In genomic region chr11:18370861-18371260, GRCm38 (mm10) we compare ENCODE assay signal across 13 mouse cellular contexts.
DNase-seq lines count a peak whose midpoint lies in the region; ATAC-seq and TF ChIP-seq lines count a peak whose summit lies in the region.
"Had no signal": no experiment of that assay in that cellular context is flagged by ENCODE, and none has a peak within 500 bp of the region (broad histone marks: within the 10 kb centered on the region; RNA-seq: fewer than 3 reads in every experiment).

No protein-coding gene starts in this region.

- no peak for TF ChIP-seq POLR2A in kidney, adult 2 months (IDR thresholded peaks at IDR 0.05; ENCODE audit: low read depth, low read length)

- no peak overlapping the region for H3K27ac ChIP-seq in kidney, adult 2 months (ENCODE audit: insufficient read depth, low read depth, low read length)
- H3K27ac ChIP-seq in liver, embryonic 12.5 days = no peak overlapping the region
- H3K27ac ChIP-seq: forebrain, embryonic 13.5 days; stomach, embryonic 15.5 days had no signal

- no peaks in the 10 kb centered on the region for H3K9me3 ChIP-seq in liver, embryonic 12.5 days (replicated peaks)
- H3K9me3 ChIP-seq: forebrain, embryonic 13.5 days; stomach, embryonic 15.5 days had no signal

- H3K36me3 ChIP-seq in kidney, adult 2 months (ENCODE audit: control insufficient read depth, insufficient read depth, low read length) = no peaks in the 10 kb centered on the region
- H3K36me3 ChIP-seq in liver, embryonic 12.5 days = no peaks in the 10 kb centered on the region
- H3K36me3 ChIP-seq: stomach, embryonic 15.5 days had no signal

- H3K4me3 ChIP-seq in kidney, adult 2 months (ENCODE audit: insufficient read depth, low read depth, low read length) = no peak overlapping the region
- no peak overlapping the region for H3K4me3 ChIP-seq in liver, embryonic 12.5 days
- H3K4me3 ChIP-seq: forebrain, embryonic 13.5 days; stomach, embryonic 15.5 days had no signal

- no peak overlapping the region for H3K9ac ChIP-seq in liver, embryonic 12.5 days
- H3K9ac ChIP-seq: forebrain, embryonic 13.5 days; stomach, embryonic 15.5 days had no signal

- ATAC-seq in liver, embryonic 12.5 days = no peak
- ATAC-seq in megakaryocyte, adult 5-6 weeks (ENCODE audit: poor library complexity, severe bottlenecking) = no peak
- ATAC-seq: forebrain, embryonic 13.5 days; Patski had no signal

- H3K4me2 ChIP-seq in liver, embryonic 12.5 days = no peak overlapping the region
- H3K4me2 ChIP-seq: forebrain, embryonic 13.5 days; stomach, embryonic 15.5 days had no signal

- no peaks in the 10 kb centered on the region for H3K4me1 ChIP-seq in kidney, adult 2 months (ENCODE audit: control insufficient read depth, insufficient read depth, low read length)
- H3K4me1 ChIP-seq in liver, embryonic 12.5 days = no peaks in the 10 kb centered on the region
- H3K4me1 ChIP-seq: stomach, embryonic 15.5 days had no signal

- 36% methylated on average over 3 of the region's 3 CpGs for WGBS in kidney, adult 2 months
- 27% methylated on average over 3 of the region's 3 CpGs for WGBS in liver, embryonic 12.5 days (ENCODE audit: insufficient replicate concordance)

- peak; percentile 16 for DNase-seq in adrenal gland, adult 2 months
- no peak for DNase-seq in adrenal gland, postnatal 25 days
- DNase-seq in kidney, postnatal 14 days = peak; percentile 3
- no peak for DNase-seq in kidney, adult 2 months
- DNase-seq in thymus, postnatal 4 days = peak; percentile 5
- no peak for DNase-seq in thymus, postnatal 14 days
- DNase-seq: gastrocnemius, postnatal 25 days; heart, postnatal 14 days had no signal

- no peaks in the 10 kb centered on the region for H3K27me3 ChIP-seq in kidney, adult 2 months (replicated peaks; ENCODE audit: control insufficient read depth, insufficient read depth, low read length)
- H3K27me3 ChIP-seq in liver, embryonic 12.5 days (replicated peaks) = no peaks in the 10 kb centered on the region
- H3K27me3 ChIP-seq: forebrain, embryonic 13.5 days; Patski; stomach, embryonic 15.5 days had no signal

- TF ChIP-seq CTCF in kidney, adult 2 months (conservative IDR thresholded peaks at IDR 0.05; ENCODE audit: insufficient read depth, insufficient read length, low read depth, low read length) = no peak

Comparison
In these comparisons a context has a peak if more than half of its experiments do, and no peak if none do; other contexts are left out.
1. DNase-seq: peak in adrenal gland, adult 2 months (single experiment), kidney, postnatal 14 days (single experiment) and thymus, postnatal 4 days (single experiment); none in adrenal gland, postnatal 25 days (single experiment), kidney, adult 2 months (single experiment) and thymus, postnatal 14 days (single experiment).